Mouse (Mus musculus) hindlimb bud, embryonic 11.5 days (tissue): ENCODE measurements around the gene Prkg2.

Experiments
- DNase-seq: peaks from one replicate; pipeline ENCODE4 v3.0.0-alpha.2; 2012; ENCODE audit warnings: low read depth, low spot score; ENCODE audit errors: extremely low spot score

Prkg2 gene

GRCm38 (mm10) chr5:98918716-98919115, 118.4 kb downstream of the Prkg2 start:
- DNase-seq = no peak

GRCm38 (mm10) chr5:98902339-98902738, 134.8 kb downstream of the Prkg2 start:
- DNase-seq = no peak

GRCm38 (mm10) chr5:98900926-98901325, 136.2 kb downstream of the Prkg2 start:
- DNase-seq = no peak

- DNase-seq = no peak
These were observed 139.2 kb downstream of the Prkg2 start for GRCm38 (mm10) chr5:98897946-98898345.

GRCm38 (mm10) chr5:98894281-98894680, 142.9 kb downstream of the Prkg2 start:
- no peak for DNase-seq

- no peak for DNase-seq
These were observed 146.6 kb downstream of the Prkg2 start for GRCm38 (mm10) chr5:98890544-98891050.

GRCm38 (mm10) chr5:98882096-98882495, 155.1 kb downstream of the Prkg2 start:
- DNase-seq = no peak
